Mouse (Mus musculus) midbrain, postnatal 0 days (tissue): ENCODE measurements at regions not wholly inside any gene's neighbourhood (a gene's known extent, or its start where the extent isn't known, plus 50 kb on each side); places are given as distances from the start of the nearest gene placed in this dataset.

Experiments used
- ATAC-seq: fragments of 200-750 bp; cut with Nextera tagmentation; 2 replicates; pipeline ENCODE4 v1.8.0; 2017; ENCODE audit warnings: moderate number of reproducible peaks, mild to moderate bottlenecking, moderate TSS enrichment, moderate library complexity; ENCODE audit not compliant: low FRiP score
- DNase-seq: peaks from one replicate; pipeline ENCODE4 v3.0.0-alpha.2; 2015; ENCODE audit warnings: low spot score
- H3K27ac ChIP-seq: fragments of 300-500 bp; sonication (generic); 2 replicates; pipeline ENCODE4 v1.5.1; 2014; ENCODE audit warnings: low read depth, mild to moderate bottlenecking, low read length, mixed read lengths
- H3K27me3 ChIP-seq: fragments of 300-500 bp; sonication (generic); 2 replicates; pipeline ENCODE4 v1.6.1; 2014; ENCODE audit warnings: low read length, control low read depth, mixed read lengths; ENCODE audit not compliant: insufficient read depth
- H3K36me3 ChIP-seq: fragments of 300-500 bp; sonication (generic); 2 replicates; pipeline ENCODE4 v1.6.1; 2014; ENCODE audit warnings: low read length, control low read depth, mixed read lengths; ENCODE audit not compliant: insufficient read depth
- H3K4me1 ChIP-seq: fragments of 300-500 bp; sonication (generic); 2 replicates; pipeline ENCODE4 v1.6.1; 2014; ENCODE audit warnings: mild to moderate bottlenecking, control low read depth, antibody characterized with exemption, low read length, mixed read lengths; ENCODE audit not compliant: insufficient read depth
- H3K4me2 ChIP-seq: fragments of 300-500 bp; sonication (generic); 2 replicates; pipeline ENCODE4 v1.6.1; 2014; ENCODE audit warnings: low read depth, mild to moderate bottlenecking, low read length, mixed read lengths; ENCODE audit not compliant: poor library complexity, severe bottlenecking
- H3K4me3 ChIP-seq: fragments of 300-500 bp; sonication (generic); 2 replicates; pipeline ENCODE4 v1.5.1; 2014; ENCODE audit warnings: low read depth, mild to moderate bottlenecking, low read length, moderate library complexity
- H3K9ac ChIP-seq: fragments of 300-500 bp; sonication (generic); replicated peaks from 2 replicates; pipeline ENCODE4 v1.6.1; 2014; ENCODE audit warnings: mild to moderate bottlenecking, low read length, moderate library complexity, mixed read lengths; ENCODE audit not compliant: poor library complexity, severe bottlenecking
- H3K9me3 ChIP-seq: fragments of 300-500 bp; sonication (generic); 2 replicates; pipeline ENCODE4 v1.6.1; 2016; ENCODE audit warnings: low read length, control low read depth
- CTCF ChIP-seq: IDR thresholded peaks from 2 replicates; pipeline ENCODE4 v1.5.1; 2016; ENCODE audit warnings: antibody characterized with exemption, mild to moderate bottlenecking
- WGBS: fragments of 180-500 bp; shearing (Covaris S2); extraction: QIAGEN DNeasy Blood & Tissue Kit; methylation state at CpG from one replicate; pipeline ENCODE4 v1.1.7; 2014; 5-methylcytosine and 5-hydroxymethylcytosine counted together

DNA sequence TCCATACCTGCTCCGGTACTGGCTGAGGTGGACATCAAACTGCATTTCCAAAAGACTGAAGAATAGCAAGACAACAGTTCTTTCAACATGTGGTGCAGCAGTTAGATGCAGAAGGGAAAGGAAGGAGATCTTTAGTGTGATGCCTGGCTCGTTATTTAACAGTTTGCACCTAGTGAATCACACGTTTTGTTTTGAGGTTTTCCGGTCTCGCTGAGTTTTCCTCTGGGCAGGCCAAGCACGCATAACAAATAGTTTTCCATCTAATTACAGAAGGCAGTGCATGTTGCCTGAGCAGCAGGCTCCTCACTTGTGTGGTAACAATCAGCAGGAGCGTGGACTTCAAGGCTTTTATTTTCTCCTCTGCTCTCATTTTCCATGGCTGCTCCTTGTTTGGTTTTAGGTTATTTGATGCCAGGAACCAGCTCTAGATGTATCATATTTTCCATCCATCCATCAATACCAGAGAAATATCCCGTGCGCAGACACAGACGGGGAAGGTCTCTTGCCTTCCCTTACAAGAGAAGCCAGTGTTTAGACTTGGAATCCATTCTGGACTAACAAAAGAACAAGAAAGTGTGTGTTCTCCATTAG, 199.6 kb upstream of the Ccdc122 start:
- H3K9me3 ChIP-seq = no peaks in the 10 kb centered on the region
- H3K27me3 ChIP-seq = no peaks in the 10 kb centered on the region
- no peak overlapping the region for H3K9ac ChIP-seq
- DNase-seq (no peak), ATAC-seq (no peak)
- WGBS = 45% methylated on average over 10 of the region's 10 CpGs
- no peaks in the 10 kb centered on the region for H3K36me3 ChIP-seq
- TF ChIP-seq CTCF = no peak
- no peak overlapping the region for H3K27ac ChIP-seq
- no peak overlapping the region for H3K4me3 ChIP-seq
- H3K4me2 ChIP-seq = no peak overlapping the region
- H3K4me1 ChIP-seq = 0 out of 2 replicates have a peak, but pooled peaks cover 3% of the 10 kb centered on the region

DNA sequence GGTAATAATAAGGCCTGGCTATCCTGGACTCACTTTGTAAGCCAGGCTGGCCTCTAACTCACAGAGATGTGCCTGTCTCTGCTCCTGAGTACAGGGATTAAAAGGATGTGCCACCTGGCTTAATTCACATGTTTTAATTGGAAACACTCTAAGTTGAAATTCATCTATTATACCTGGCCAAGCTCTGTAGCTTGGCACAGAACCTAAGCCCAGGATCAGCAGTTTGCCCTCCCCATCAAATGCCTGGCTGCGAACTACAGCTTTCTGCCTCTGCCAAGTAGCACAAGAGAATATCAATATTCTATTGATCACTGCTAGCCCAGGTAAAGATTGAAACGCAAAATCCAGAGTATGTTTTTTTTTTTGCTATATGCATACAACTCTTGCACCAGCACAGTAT, 200.3 kb upstream of the Ccdc122 start:
- H3K4me1 ChIP-seq = 0 out of 2 replicates have a peak, but pooled peaks cover 3% of the 10 kb centered on the region
- no peak for TF ChIP-seq CTCF
- H3K4me2 ChIP-seq = no peak overlapping the region
- no peaks in the 10 kb centered on the region for H3K27me3 ChIP-seq
- no peak overlapping the region for H3K4me3 ChIP-seq
- H3K27ac ChIP-seq = no peak overlapping the region
- no peaks in the 10 kb centered on the region for H3K9me3 ChIP-seq
- DNase-seq (no peak), ATAC-seq (no peak)
- no peaks in the 10 kb centered on the region for H3K36me3 ChIP-seq
- H3K9ac ChIP-seq = no peak overlapping the region
- WGBS = 86% methylated on average over 2 of the region's 2 CpGs

DNA sequence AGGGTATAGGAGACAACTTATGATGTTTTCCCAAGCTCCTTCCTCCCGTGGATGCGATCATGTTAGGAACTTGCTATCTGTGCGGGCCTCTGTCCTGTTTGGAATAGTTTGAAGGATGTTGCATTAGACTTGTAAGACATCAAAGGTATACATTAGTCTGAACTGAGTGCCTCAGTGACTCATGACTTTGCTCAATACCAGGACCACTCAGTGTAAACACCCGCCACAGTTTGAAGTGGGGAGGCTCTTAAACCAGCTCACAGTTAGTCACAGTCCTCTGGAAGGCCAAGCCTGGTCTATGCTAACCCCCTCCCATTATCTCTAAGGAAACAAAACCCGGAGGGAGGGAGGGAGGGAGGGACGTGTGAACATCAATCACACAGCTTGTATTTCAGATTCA, 202.5 kb upstream of the Ccdc122 start:
- 74% methylated on average over 6 of the region's 6 CpGs for WGBS

DNA sequence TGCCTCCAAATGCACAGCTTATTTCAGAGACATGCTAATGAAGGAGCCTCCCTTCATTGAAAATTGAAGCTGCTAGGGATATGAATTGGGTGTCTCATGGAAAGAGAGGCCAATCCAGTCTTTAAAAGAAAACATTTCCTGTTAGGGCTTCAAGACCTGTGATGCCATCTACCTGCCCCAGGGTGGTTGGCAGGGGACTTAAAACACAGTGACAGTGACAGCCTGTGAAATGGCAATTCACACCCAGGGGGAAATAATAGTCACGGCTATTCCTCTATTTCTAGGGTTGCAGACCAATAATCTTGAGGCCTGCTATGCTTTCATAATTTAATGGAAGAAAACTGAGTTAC, 207.4 kb upstream of the Ccdc122 start:
- DNase-seq (no peak), ATAC-seq (no peak)
- H3K36me3 ChIP-seq = no peaks in the 10 kb centered on the region
- no peaks in the 10 kb centered on the region for H3K4me1 ChIP-seq
- no peak for TF ChIP-seq CTCF
- no peak overlapping the region for H3K9ac ChIP-seq
- H3K27ac ChIP-seq = no peak overlapping the region
- H3K4me3 ChIP-seq = no peak overlapping the region
- 86% methylated on average over 1 of the region's 1 CpGs for WGBS
- H3K9me3 ChIP-seq = no peaks in the 10 kb centered on the region
- no peak overlapping the region for H3K4me2 ChIP-seq
- H3K27me3 ChIP-seq = no peaks in the 10 kb centered on the region

More for the DNA sequence above, 202.5 kb upstream of the Ccdc122 start:
- Histone ChIP-seq H3K36me3 (no peaks in the 10 kb centered on the region), H3K4me2 (no peak overlapping the region), H3K27me3 (no peaks in the 10 kb centered on the region), H3K9me3 (no peaks in the 10 kb centered on the region), H3K4me1 (0 out of 2 replicates have a peak, but pooled peaks cover 3% of the 10 kb centered on the region), H3K4me3 (no peak overlapping the region), H3K9ac (no peak overlapping the region), H3K27ac (no peak overlapping the region)
- DNase-seq = no peak
- no peak for TF ChIP-seq CTCF
- no peak for ATAC-seq

DNA sequence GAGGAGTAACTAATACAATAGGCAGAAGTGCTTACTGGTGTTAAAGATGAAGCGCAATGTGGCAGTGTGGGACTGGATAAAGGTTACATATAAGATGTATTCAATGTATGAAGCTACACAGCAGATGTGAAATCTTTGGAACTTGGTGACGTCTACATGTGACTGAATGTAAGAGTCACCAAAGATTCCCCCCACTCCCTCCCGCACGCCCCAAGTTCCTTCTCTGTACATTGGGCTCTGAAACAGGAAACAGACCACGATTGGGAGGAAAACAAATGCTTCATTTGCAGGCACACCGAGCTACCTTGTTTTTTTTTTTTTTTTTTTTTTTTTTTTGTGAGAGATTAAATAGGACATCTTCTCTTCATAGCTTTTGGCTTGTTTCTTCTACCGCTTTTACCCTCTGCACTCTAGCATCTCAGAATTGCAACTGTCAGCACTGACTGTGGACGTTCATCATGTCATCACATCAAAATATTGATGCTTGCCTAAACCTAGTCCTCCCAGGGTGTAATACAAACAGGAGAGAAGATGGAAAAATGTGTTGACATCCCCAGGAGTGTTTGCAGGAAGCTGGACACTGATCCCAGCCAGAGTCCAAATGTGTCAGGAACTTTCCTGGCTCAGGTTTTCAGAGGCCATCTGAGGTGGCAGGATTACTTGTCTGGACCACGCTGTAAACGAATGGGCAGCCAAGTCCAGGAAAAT, 208.0 kb upstream of the Ccdc122 start:
- no peak for DNase-seq
- no peak overlapping the region for H3K4me3 ChIP-seq
- TF ChIP-seq CTCF = no peak
- H3K4me2 ChIP-seq = no peak overlapping the region
- no peak for ATAC-seq
- H3K27me3 ChIP-seq = no peaks in the 10 kb centered on the region
- H3K36me3 ChIP-seq = no peaks in the 10 kb centered on the region
- no peak overlapping the region for H3K27ac ChIP-seq
- H3K9ac ChIP-seq = no peak overlapping the region
- WGBS = 78% methylated on average over 10 of the region's 10 CpGs
- no peaks in the 10 kb centered on the region for H3K4me1 ChIP-seq
- H3K9me3 ChIP-seq = no peaks in the 10 kb centered on the region

DNA sequence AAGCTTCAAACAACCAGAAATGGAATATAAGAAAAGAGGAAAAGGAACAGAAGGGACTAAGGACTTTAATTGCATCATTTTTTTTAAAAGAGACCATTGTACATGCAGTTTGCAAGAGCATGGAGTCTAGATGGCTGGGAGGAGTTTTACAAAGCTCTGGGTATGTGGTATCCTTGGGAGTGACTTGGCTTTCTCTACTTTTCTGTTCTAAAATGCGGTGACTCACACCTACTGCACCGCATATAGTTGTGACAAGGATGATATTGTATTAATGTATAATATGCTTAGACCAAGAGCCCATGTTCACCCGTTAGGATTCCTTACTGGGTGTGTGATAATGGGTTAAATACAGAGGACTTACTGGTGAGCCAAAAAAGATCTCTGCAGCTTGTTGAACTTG, 212.5 kb upstream of the Ccdc122 start:
- TF ChIP-seq CTCF = no peak
- Histone ChIP-seq H3K4me2 (no peak overlapping the region), H3K36me3 (no peaks in the 10 kb centered on the region), H3K27me3 (no peaks in the 10 kb centered on the region), H3K9ac (no peak overlapping the region), H3K4me1 (no peaks in the 10 kb centered on the region), H3K9me3 (no peaks in the 10 kb centered on the region), H3K4me3 (no peak overlapping the region), H3K27ac (no peak overlapping the region)
- 92% methylated on average over 3 of the region's 3 CpGs for WGBS
- DNase-seq = no peak
- no peak for ATAC-seq
